Mouse (Mus musculus): ENCODE results near the gene Wfdc10. TPM values are rescaled to one million over a fixed set of nuclear protein-coding genes. Genes with fewer than 3 reads are reported as not detected.

The Wfdc10 gene
- polyA plus RNA-seq, 1 experiment from 2014 or later: not detected

- 94% methylated on average over 14 of the region's 14 CpGs for WGBS
- H3K36me3 ChIP-seq (ENCODE audit: control insufficient read depth, insufficient read depth, low read length): no peaks in the 10 kb centered on the region
- H3K27me3 ChIP-seq (ENCODE audit: control insufficient read depth, insufficient read depth, low read length): no peaks in the 10 kb centered on the region
- H3K9me3 ChIP-seq (ENCODE audit: control insufficient read depth, low read length): no peaks in the 10 kb centered on the region; the same call in 1 of the 2 replicates
- H3K4me2 ChIP-seq (ENCODE audit: low read depth, severe bottlenecking): no peak overlapping the region
- H3K27ac ChIP-seq (replicated peaks; ENCODE audit: low read depth, low read length): no peak overlapping the region
- H3K9ac ChIP-seq (ENCODE audit: low read length): no peak overlapping the region
- no peak for DNase-seq (ENCODE audit: low spot score)
- H3K4me3 ChIP-seq (ENCODE audit: low read depth, low read length): no peak overlapping the region
- H3K4me1 ChIP-seq (ENCODE audit: control insufficient read depth, insufficient read depth, low read length): no peaks in the 10 kb centered on the region
- ATAC-seq (ENCODE audit: insufficient number of reproducible peaks, low FRiP score, low TSS enrichment, low read depth): no peak
These were observed 50.1 kb downstream of the Wfdc10 start for GRCm38 (mm10) chr2:164705991-164706390.

Other genes starting within 250 kb of the Wfdc10 start
- gene Sdc4, start 212.2 kb upstream of the Wfdc10 start, polyA plus RNA-seq (2014; fragmentation: Nextera tagmentation; extraction: Ambion mirVana): 22.6 and 23.6 TPM in 2 replicates
- 52.6 and 53.6 TPM in 2 replicates for gene Sys1, start 199.1 kb upstream of the Wfdc10 start, polyA plus RNA-seq (2014; fragmentation: Nextera tagmentation; extraction: Ambion mirVana)
- gene Gm20458, start 195.1 kb upstream of the Wfdc10 start, polyA plus RNA-seq (2014; fragmentation: Nextera tagmentation; extraction: Ambion mirVana): 2.8 and 3.6 TPM in 2 replicates
- gene Trp53tg5, start 182.3 kb upstream of the Wfdc10 start, polyA plus RNA-seq (2014; fragmentation: Nextera tagmentation; extraction: Ambion mirVana): not detected in 2 replicates
- 0.38 and 1.3 TPM in 2 replicates for gene Dbndd2, start 169.9 kb upstream of the Wfdc10 start, polyA plus RNA-seq (2014; fragmentation: Nextera tagmentation; extraction: Ambion mirVana)
- 40.4 and 42.2 TPM in 2 replicates for gene Pigt, start 158.5 kb upstream of the Wfdc10 start, polyA plus RNA-seq (2014; fragmentation: Nextera tagmentation; extraction: Ambion mirVana)
- 38.7 and 38.9 TPM in 2 replicates for gene Wfdc2, start 93.6 kb upstream of the Wfdc10 start, polyA plus RNA-seq (2014; fragmentation: Nextera tagmentation; extraction: Ambion mirVana)
- gene Spint3, start 82.6 kb upstream of the Wfdc10 start, polyA plus RNA-seq (2014; fragmentation: Nextera tagmentation; extraction: Ambion mirVana): not detected in 2 replicates
- not detected in 2 replicates for gene Wfdc6a, start 70.6 kb upstream of the Wfdc10 start, polyA plus RNA-seq (2014; fragmentation: Nextera tagmentation; extraction: Ambion mirVana)
- not detected in 2 replicates for gene Eppin, start 62.5 kb upstream of the Wfdc10 start, polyA plus RNA-seq (2014; fragmentation: Nextera tagmentation; extraction: Ambion mirVana)
- not detected in 2 replicates for gene Wfdc6b, start 42.5 kb upstream of the Wfdc10 start, polyA plus RNA-seq (2014; fragmentation: Nextera tagmentation; extraction: Ambion mirVana)
- not detected in 2 replicates for gene Wfdc8, start 42.4 kb upstream of the Wfdc10 start, polyA plus RNA-seq (2014; fragmentation: Nextera tagmentation; extraction: Ambion mirVana)
- not detected in 2 replicates for gene Wfdc16, start 17.2 kb upstream of the Wfdc10 start, polyA plus RNA-seq (2014; fragmentation: Nextera tagmentation; extraction: Ambion mirVana)
- not detected in 2 replicates for gene Wfdc9, start 537 bp downstream of the Wfdc10 start, polyA plus RNA-seq (2014; fragmentation: Nextera tagmentation; extraction: Ambion mirVana)
- gene Wfdc11, start 18.0 kb downstream of the Wfdc10 start, polyA plus RNA-seq (2014; fragmentation: Nextera tagmentation; extraction: Ambion mirVana): not detected in 2 replicates
- gene Wfdc13, start 29.1 kb downstream of the Wfdc10 start, polyA plus RNA-seq (2014; fragmentation: Nextera tagmentation; extraction: Ambion mirVana): 0.60 TPM in 1 of 2 replicates, not detected in the other
- gene Spint4, start 42.5 kb downstream of the Wfdc10 start, polyA plus RNA-seq (2014; fragmentation: Nextera tagmentation; extraction: Ambion mirVana): not detected in 2 replicates
- gene Spint5, start 59.3 kb downstream of the Wfdc10 start, polyA plus RNA-seq (2014; fragmentation: Nextera tagmentation; extraction: Ambion mirVana): not detected in 2 replicates
- 0.55 and 1.0 TPM in 2 replicates for gene Wfdc3, start 89.9 kb downstream of the Wfdc10 start, polyA plus RNA-seq (2014; fragmentation: Nextera tagmentation; extraction: Ambion mirVana)
- 87.0 and 96.4 TPM in 2 replicates for gene Dnttip1, start 89.9 kb downstream of the Wfdc10 start, polyA plus RNA-seq (2014; fragmentation: Nextera tagmentation; extraction: Ambion mirVana)
- gene Ube2c, start 113.9 kb downstream of the Wfdc10 start, polyA plus RNA-seq (2014; fragmentation: Nextera tagmentation; extraction: Ambion mirVana): 634 and 636 TPM in 2 replicates
- 13.8 and 14.6 TPM in 2 replicates for gene Tnnc2, start 123.9 kb downstream of the Wfdc10 start, polyA plus RNA-seq (2014; fragmentation: Nextera tagmentation; extraction: Ambion mirVana)
- gene Snx21, start 129.8 kb downstream of the Wfdc10 start, polyA plus RNA-seq (2014; fragmentation: Nextera tagmentation; extraction: Ambion mirVana): 9.9 and 14.6 TPM in 2 replicates
- gene Acot8, start 148.8 kb downstream of the Wfdc10 start, polyA plus RNA-seq (2014; fragmentation: Nextera tagmentation; extraction: Ambion mirVana): 12.0 and 12.3 TPM in 2 replicates
- 11.0 and 11.8 TPM in 2 replicates for gene Zswim3, start 149.1 kb downstream of the Wfdc10 start, polyA plus RNA-seq (2014; fragmentation: Nextera tagmentation; extraction: Ambion mirVana)
- gene Zswim1, start 166.6 kb downstream of the Wfdc10 start, polyA plus RNA-seq (2014; fragmentation: Nextera tagmentation; extraction: Ambion mirVana): 22.3 and 22.4 TPM in 2 replicates
- not detected in 2 replicates for gene Spata25, start 172.5 kb downstream of the Wfdc10 start, polyA plus RNA-seq (2014; fragmentation: Nextera tagmentation; extraction: Ambion mirVana)
- 95.8 and 104 TPM in 2 replicates for gene Ctsa, start 176.8 kb downstream of the Wfdc10 start, polyA plus RNA-seq (2014; fragmentation: Nextera tagmentation; extraction: Ambion mirVana)
- gene Neurl2, start 177.4 kb downstream of the Wfdc10 start, polyA plus RNA-seq (2014; fragmentation: Nextera tagmentation; extraction: Ambion mirVana): 5.9 and 6.1 TPM in 2 replicates
- gene Pltp, start 201.7 kb downstream of the Wfdc10 start, polyA plus RNA-seq (2014; fragmentation: Nextera tagmentation; extraction: Ambion mirVana): 22.9 and 25.1 TPM in 2 replicates
- 71.5 and 76.6 TPM in 2 replicates for gene Pcif1, start 223.3 kb downstream of the Wfdc10 start, polyA plus RNA-seq (2014; fragmentation: Nextera tagmentation; extraction: Ambion mirVana)

Data from limb, embryonic 11.5 days (tissue).